Mouse (Mus musculus): Measurements from ENCODE around the gene Cd300lf. TPM values are rescaled to one million over a fixed set of nuclear protein-coding genes. Genes with fewer than 3 reads are reported as not detected.

The Cd300lf gene
- total RNA-seq, 2 experiments from 2014 or later = 0.08 to 0.33 TPM

GRCm38 (mm10) chr11:115161578-115162204, 27.9 kb upstream of the Cd300lf start:
- intact Hi-C loops (cut with DNase I) = loop anchor here (1.0 kb wide), 2 partner anchors 21 to 108 kb away; no protein-coding TSS in a partner anchor
- no peak for DNase-seq

DNA sequence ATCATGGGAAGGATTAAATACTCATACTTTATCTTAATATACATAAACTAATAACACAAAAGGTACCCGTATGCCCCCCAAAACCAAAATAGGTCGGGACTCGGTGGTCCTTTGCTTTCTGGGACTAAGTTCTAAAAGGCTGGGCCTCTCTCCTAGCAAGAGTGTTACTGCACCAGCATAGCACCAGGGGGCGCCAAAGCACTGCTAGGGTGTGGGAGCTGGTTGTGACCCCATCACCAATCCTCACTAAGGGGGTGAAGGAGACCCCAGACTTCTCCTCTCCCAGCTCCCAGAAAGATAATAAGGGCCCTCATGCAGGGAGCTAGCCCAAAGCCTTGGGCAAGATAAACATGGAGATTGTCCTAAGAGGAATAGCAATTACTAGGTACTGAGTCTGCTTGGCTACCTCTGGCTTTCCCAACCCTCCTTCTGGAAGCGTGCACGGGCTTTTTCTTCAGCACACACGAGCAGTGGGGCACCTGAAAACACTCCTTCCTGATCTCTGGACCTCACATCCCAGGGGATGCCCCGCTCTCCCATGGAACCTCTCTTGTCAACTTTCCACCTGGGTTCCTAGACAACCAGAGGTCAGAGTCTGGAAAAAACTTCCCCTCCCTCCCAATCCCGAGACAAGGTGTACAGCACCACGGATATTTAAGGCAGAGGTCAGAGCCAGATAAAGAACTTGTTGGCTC, 27.2 kb upstream of the Cd300lf start:
- DNase-seq = peak; percentile 81 to 85
- intact Hi-C loops (cut with DNase I) = loop anchor here (1.0 kb wide), 2 partner anchors 21 to 108 kb away; no protein-coding TSS in a partner anchor

GRCm38 (mm10) chr11:115160016-115160797, 26.4 kb upstream of the Cd300lf start:
- peak; percentile 81 to 88 for DNase-seq
- intact Hi-C loops (cut with DNase I) = no loop called here

GRCm38 (mm10) chr11:115157933-115158719, 24.3 kb upstream of the Cd300lf start:
- no peak for DNase-seq
- intact Hi-C loops (cut with DNase I) = no loop called here

DNA sequence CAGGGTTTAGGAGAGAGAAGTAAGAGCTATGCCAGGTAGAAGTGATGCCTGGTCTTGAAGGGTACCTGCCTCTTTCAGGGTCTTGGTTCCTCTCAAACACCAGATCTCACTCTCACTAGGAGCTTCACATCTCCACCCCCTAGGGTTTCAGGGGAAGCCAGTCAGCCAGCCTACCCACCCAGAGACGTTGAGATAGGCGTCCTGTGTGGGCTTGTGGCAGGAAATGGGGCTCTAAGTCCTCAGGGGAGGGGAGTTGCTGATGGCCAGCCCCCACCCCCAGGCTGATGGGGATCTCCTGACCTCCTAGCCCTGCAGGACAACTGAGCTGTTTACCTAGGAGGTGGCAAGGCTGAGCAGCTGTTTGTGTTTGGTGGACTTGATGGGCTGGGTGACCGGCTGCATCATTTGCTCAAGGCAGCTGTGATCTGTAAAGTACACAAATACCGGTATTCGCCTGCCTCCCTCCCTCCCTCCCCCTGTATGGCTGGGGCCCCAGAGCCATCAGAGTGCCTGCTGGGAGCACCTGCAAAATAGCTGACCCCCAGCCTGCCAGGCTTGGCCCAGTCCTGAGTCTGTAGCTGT, 21.4 kb upstream of the Cd300lf start:
- no peak for DNase-seq
- intact Hi-C loops (cut with DNase I) = no loop called here

DNA sequence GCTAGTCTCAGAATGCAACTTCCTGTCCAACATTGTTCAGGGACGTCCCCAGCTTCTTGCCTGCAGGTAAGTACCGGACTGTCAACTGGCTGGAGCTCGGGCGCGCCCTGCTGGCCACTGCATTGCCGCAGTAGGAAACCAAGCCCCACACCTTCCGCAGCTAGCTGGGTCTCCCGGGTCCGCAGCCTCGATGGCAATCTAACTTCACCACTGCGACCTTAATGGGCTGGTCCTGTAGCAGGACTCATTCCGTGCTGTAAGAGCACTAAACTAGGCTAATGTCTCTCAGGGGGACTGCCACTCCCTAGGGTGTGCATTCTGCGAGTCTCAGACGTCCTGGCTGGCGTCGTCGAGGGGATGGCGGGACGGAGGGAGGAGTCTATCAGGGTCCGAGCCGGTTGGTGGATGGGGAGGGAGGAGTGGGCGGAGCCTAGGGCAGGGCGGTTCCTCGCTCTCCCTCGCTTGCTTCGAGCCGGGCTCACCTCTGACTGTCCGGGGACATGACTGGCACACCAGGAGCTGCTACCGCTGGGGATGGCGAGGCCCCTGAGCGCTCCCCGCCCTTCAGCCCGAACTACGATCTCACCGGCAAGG, 20.0 kb upstream of the Cd300lf start:
- DNase-seq = peak; percentile 75 to 80
- intact Hi-C loops (cut with DNase I) = loop anchor here (1.0 kb wide), 1 partner anchor 70 kb away; no protein-coding TSS in a partner anchor

DNA sequence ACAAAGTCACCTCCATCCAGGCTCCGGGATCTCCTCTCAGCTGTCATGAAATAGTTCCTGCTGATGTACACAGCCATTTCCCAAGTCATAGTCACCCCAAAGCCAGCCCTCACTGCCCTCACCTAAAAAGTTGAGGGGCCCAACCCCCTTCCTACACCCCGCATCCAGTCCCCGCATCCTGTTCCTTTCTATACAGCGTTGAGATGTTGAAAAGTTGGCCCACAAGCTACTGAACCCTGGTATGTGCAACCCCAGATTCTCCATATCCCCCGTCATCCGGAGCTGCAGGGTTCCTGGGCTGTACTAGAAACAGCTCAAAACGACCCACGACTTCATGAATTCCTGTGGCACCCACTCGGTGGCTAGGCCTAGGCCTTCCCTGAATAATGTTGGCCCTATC, 19.3 kb upstream of the Cd300lf start:
- intact Hi-C loops (cut with DNase I) = loop anchor here (1.0 kb wide), 1 partner anchor 70 kb away; no protein-coding TSS in a partner anchor
- no peak for DNase-seq

GRCm38 (mm10) chr11:115151755-115152429, 18.1 kb upstream of the Cd300lf start:
- intact Hi-C loops (cut with DNase I) = no loop called here

DNA sequence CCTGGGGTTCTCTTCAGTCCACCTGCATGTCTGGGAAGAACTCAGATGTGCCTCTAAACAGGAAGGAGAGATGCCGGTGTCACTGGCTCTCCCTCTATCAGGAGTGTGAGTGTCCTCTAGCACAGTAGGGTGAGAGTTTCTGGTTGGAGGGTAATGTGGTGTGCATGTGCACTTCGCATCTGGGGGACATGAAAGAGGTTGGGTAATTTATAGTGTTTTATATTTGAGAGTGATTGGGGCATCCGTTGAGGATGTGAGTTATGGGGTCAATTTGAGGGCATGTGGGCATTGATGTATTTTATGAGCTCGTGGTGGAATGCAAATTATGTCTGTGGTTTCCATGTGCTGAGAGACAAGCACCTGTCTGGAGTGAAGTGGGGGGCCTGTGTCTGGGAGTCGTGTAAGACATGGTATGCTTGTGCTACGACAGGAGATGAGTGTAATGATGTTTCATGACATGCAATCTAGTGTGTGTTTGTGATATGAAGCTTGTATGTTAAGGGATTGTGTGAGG, 17.0 kb upstream of the Cd300lf start:
- no peak for DNase-seq
- intact Hi-C loops (cut with DNase I) = no loop called here

More at GRCm38 (mm10) chr11:115151755-115152429, 18.1 kb upstream of the Cd300lf start:
- DNase-seq = peak in 1 of 2 experiments; percentile 47

- intact Hi-C loops (cut with DNase I) = no loop called here
These were observed 14.0 kb upstream of the Cd300lf start for GRCm38 (mm10) chr11:115147813-115148212.

GRCm38 (mm10) chr11:115141970-115142369, 8.2 kb upstream of the Cd300lf start:
- intact Hi-C loops (cut with DNase I) = no loop called here
- DNase-seq = no peak

More at GRCm38 (mm10) chr11:115147813-115148212, 14.0 kb upstream of the Cd300lf start:
- DNase-seq = no peak

GRCm38 (mm10) chr11:115138597-115139262, 4.9 kb upstream of the Cd300lf start:
- no peak for DNase-seq
- intact Hi-C loops (cut with DNase I) = no loop called here

DNA sequence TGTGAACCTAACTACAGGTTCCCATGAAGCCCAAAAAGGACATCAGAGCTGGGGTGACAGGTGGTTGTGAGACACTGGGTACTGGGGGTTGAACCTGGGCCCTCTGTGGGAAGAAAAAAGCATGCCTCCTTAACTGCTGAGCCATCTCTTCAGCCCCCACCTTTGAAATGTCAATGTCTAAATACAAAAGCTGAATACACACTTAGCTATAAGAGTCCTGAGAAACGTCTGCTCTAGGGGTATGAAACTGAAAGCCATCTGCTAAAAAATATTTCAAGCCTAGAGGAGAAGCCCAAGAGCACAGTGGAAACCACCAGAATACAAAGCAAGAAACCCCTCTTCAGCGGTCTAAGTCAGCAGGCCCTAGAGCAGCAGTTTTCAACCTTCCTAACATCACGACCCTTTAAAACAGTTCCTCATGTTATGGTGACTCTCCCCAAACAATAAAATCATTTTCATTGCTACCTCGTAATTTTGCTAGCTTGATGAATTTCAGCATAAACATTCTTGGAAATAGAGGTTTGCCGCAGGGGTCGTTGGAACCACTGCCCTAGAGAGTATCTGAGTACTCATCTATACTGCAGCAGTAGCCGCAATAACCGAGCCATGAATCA, 1.9 kb downstream of the Cd300lf start:
- no peak for DNase-seq
- intact Hi-C loops (cut with DNase I) = no loop called here

- no peak for DNase-seq
- intact Hi-C loops (cut with DNase I) = no loop called here
These were observed 4.2 kb downstream of the Cd300lf start for GRCm38 (mm10) chr11:115129508-115130126.

DNA sequence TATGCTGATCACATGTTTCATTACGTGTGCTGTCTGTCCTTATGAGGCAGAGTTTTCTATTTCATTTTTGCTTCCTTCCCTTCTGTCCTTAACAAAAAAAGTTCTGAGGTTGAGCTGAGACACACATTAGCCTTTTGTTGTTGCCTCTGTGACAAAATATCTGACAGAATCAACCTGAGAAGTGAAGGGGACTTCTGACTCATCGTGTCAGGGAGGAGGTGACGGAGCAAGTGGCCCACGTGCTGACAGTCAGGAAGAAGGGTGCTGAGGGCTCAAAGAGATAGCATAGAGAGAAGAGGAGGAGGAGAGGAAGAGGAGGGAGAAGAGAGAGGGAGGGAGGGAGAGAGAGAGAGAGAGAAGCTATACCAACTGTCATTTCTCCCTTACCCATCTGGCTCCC, 5.3 kb downstream of the Cd300lf start:
- intact Hi-C loops (cut with DNase I) = no loop called here
- no peak for DNase-seq

DNA sequence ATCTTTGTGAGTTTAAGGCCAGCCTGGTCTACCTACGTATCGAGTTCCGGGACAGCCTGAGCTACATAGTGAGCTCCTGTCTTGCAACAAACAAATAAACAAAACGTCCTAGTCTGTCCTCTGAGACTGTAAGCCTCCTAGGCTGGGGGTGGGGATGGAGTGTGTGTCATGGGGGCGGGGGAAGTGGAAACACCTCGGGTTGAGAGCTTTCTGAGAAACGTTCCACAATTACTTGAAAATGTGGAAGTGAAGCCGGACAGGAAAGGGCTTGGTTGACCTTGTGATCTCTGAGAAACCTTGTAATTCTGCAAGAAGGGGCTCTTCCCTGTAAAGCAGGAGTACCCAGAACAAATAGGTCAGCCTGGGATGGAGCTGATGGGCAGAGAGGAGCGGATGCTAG, 14.4 kb downstream of the Cd300lf start:
- no peak for DNase-seq
- intact Hi-C loops (cut with DNase I) = no loop called here

DNA sequence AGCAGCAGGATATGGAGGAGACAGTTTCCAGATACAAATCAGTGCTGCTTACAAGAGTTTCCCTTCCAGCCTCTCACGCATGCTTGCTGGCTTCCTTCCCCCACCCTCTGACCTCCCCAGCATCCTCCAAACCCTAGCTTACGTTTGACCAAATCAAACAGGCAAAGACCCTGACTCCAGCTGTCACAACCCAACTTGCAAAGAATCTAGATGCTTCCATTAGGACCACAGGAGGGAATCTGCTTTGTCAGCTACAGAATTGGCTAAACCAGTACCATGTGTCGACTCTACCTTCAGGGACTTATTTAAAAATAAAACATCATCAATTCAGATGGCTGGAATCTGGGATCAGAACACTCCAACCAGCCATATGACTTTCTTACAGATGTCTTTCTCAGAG, 21.6 kb downstream of the Cd300lf start:
- DNase-seq = no peak
- intact Hi-C loops (cut with DNase I) = no loop called here
